Mouse (Mus musculus) C2C12 (cell line): ENCODE results near the gene Fto.

Experiments
- CEBPB ChIP-seq: IDR thresholded peaks from one replicate; pipeline ENCODE4 v1.6.1; 2011; ENCODE audit warnings: low read depth, mild to moderate bottlenecking, control low read depth, moderate library complexity
- CTCF ChIP-seq: IDR thresholded peaks from one replicate; pipeline ENCODE4 v1.5.1; 2011; ENCODE audit not compliant: control insufficient read depth, insufficient read depth, insufficient read length

- TF ChIP-seq CTCF, result no peak
- TF ChIP-seq CEBPB, result no peak
Observed at GRCm38 (mm10) chr8:91355301-91355905, 42.1 kb downstream of the Fto start.
